Mouse (Mus musculus) G1E (cell line): ENCODE data around the gene Slc30a10.

ENCODE experiments used
- CTCF ChIP-seq: IDR thresholded peaks from 2 replicates; pipeline ENCODE4 v1.5.1; 2012; ENCODE audit warnings: low read depth, low read length, inconsistent platforms, mixed read lengths
- GATA1 ChIP-seq: IDR thresholded peaks from 2 replicates; pipeline ENCODE4 v1.6.1; 2012; ENCODE audit warnings: borderline replicate concordance, low read length, inconsistent platforms, mixed read lengths
- GATA2 ChIP-seq: IDR thresholded peaks from 2 replicates; pipeline ENCODE4 v1.6.1; 2012; ENCODE audit warnings: low read depth, low read length, inconsistent platforms, borderline replicate concordance
- TAL1 ChIP-seq: conservative IDR thresholded peaks from 2 replicates; pipeline ENCODE4 v1.6.1; 2012; ENCODE audit warnings: low read depth, low read length, inconsistent platforms, mixed read lengths

GRCm38 (mm10) chr1:185405921-185406320, 48.7 kb upstream of the Slc30a10 start:
- no peak for TF ChIP-seq GATA1
- no peak for TF ChIP-seq CTCF
- no peak for TF ChIP-seq TAL1
- TF ChIP-seq GATA2 = no peak
